Mouse (Mus musculus): ENCODE results near the gene Kmt2c.

GRCm38 (mm10) chr5:25283988-25284387 lies 214.6 kb downstream of the Kmt2c start:
- no peak for TF ChIP-seq EP300 (optimal IDR thresholded peaks at IDR 0.05)
- TF ChIP-seq CTCF (IDR thresholded peaks at IDR 0.05; ENCODE audit: low read depth): no peak

Measured in stomach, postnatal 0 days (tissue).